Mouse (Mus musculus) testis, adult 2 months (tissue): ENCODE measurements around the gene Plscr2.

Source experiments
- CTCF ChIP-seq: fragments of 200-500 bp; IDR thresholded peaks from 2 replicates; pipeline ENCODE4 v1.5.1; 2012; ENCODE audit warnings: low read depth, mild to moderate bottlenecking, inconsistent platforms, low read length, moderate library complexity; ENCODE audit not compliant: control insufficient read depth, insufficient read depth, insufficient replicate concordance
- POLR2A ChIP-seq: fragments of 200-500 bp; IDR thresholded peaks from 2 replicates; pipeline ENCODE4 v1.6.1; 2012; ENCODE audit warnings: low read depth, mild to moderate bottlenecking, inconsistent platforms, low read length, moderate library complexity; ENCODE audit not compliant: control insufficient read depth

- no peak for TF ChIP-seq CTCF
- TF ChIP-seq POLR2A, result no peak
Measured at GRCm38 (mm10) chr9:92270927-92271326, 4.5 kb upstream of the Plscr2 start.
